Mouse (Mus musculus): ENCODE measurements at regions not wholly inside any gene's neighbourhood (a gene's known extent, or its start where the extent isn't known, plus 50 kb on each side); places are given as distances from the start of the nearest gene placed in this dataset. TPM values are rescaled to one million over a fixed set of nuclear protein-coding genes. Genes with fewer than 3 reads are reported as not detected.
"Not testable (repeated sequence)": the region's sequence is repeated elsewhere in the genome, so short reads cannot be mapped to it uniquely, and the experiment has no call there.

- Histone ChIP-seq H3K4me2 (replicated peaks; ENCODE audit: low read depth) (no peak overlapping the region), H3K9ac (ENCODE audit: low read length) (no peak overlapping the region), H3K36me3 (ENCODE audit: control insufficient read depth, insufficient read depth, low read length) (no peaks in the 10 kb centered on the region), H3K4me1 (replicated peaks; ENCODE audit: control insufficient read depth, insufficient read depth) (no peaks in the 10 kb centered on the region), H3K9me3 (ENCODE audit: control insufficient read depth, low read length) (no peaks in the 10 kb centered on the region), H3K4me3 (ENCODE audit: low read depth, low read length) (no peak overlapping the region), H3K27me3 (ENCODE audit: control insufficient read depth, insufficient read depth, low read length) (no peaks in the 10 kb centered on the region), H3K27ac (replicated peaks) (no peak overlapping the region)
- DNase-seq (ENCODE audit: low spot score), result no peak
- TF ChIP-seq EP300 (optimal IDR thresholded peaks at IDR 0.05) (no peak), CTCF (IDR thresholded peaks at IDR 0.05; ENCODE audit: low read depth) (no peak)
- ATAC-seq (ENCODE audit: low FRiP score, low TSS enrichment), result no peak
- 42% methylated on average over 4 of the region's 4 CpGs for WGBS
Measured at GRCm38 (mm10) chr8:97234551-97235107, 1346.3 kb upstream of the Got2 start.

- Histone ChIP-seq H3K27ac (replicated peaks) (no peak overlapping the region), H3K9me3 (ENCODE audit: control insufficient read depth, low read length) (no peaks in the 10 kb centered on the region), H3K4me1 (replicated peaks; ENCODE audit: control insufficient read depth, insufficient read depth) (no peaks in the 10 kb centered on the region), H3K4me3 (ENCODE audit: low read depth, low read length) (no peak overlapping the region), H3K4me2 (replicated peaks; ENCODE audit: low read depth) (no peak overlapping the region), H3K27me3 (ENCODE audit: control insufficient read depth, insufficient read depth, low read length) (no peaks in the 10 kb centered on the region), H3K36me3 (ENCODE audit: control insufficient read depth, insufficient read depth, low read length) (no peaks in the 10 kb centered on the region), H3K9ac (ENCODE audit: low read length) (no peak overlapping the region)
- 72% methylated on average over 2 of the region's 2 CpGs for WGBS
- ATAC-seq (ENCODE audit: low FRiP score, low TSS enrichment) (no peak), DNase-seq (ENCODE audit: low spot score) (no peak)
- TF ChIP-seq CTCF (IDR thresholded peaks at IDR 0.05; ENCODE audit: low read depth), result no peak
Measured at GRCm38 (mm10) chr8:97232619-97233376, 1344.5 kb upstream of the Got2 start.

GRCm38 (mm10) chr8:97231652-97232051 is 1343.3 kb upstream of the Got2 start:
- ATAC-seq (ENCODE audit: low FRiP score, low TSS enrichment) (no peak), DNase-seq (ENCODE audit: low spot score) (no peak)
- Histone ChIP-seq H3K4me2 (replicated peaks; ENCODE audit: low read depth) (no peak overlapping the region), H3K9me3 (ENCODE audit: control insufficient read depth, low read length) (no peaks in the 10 kb centered on the region), H3K4me1 (replicated peaks; ENCODE audit: control insufficient read depth, insufficient read depth) (no peaks in the 10 kb centered on the region), H3K9ac (ENCODE audit: low read length) (no peak overlapping the region), H3K4me3 (ENCODE audit: low read depth, low read length) (no peak overlapping the region), H3K27ac (replicated peaks) (no peak overlapping the region), H3K36me3 (ENCODE audit: control insufficient read depth, insufficient read depth, low read length) (no peaks in the 10 kb centered on the region), H3K27me3 (ENCODE audit: control insufficient read depth, insufficient read depth, low read length) (no peaks in the 10 kb centered on the region)
- TF ChIP-seq CTCF (IDR thresholded peaks at IDR 0.05; ENCODE audit: low read depth) (no peak), EP300 (optimal IDR thresholded peaks at IDR 0.05) (no peak)
- WGBS, result 78% methylated on average over 5 of the region's 5 CpGs

- H3K27ac ChIP-seq (replicated peaks), result no peak overlapping the region
- H3K9ac ChIP-seq (ENCODE audit: low read length), result no peak overlapping the region
- 85% methylated on average over 1 of the region's 1 CpGs for WGBS
- H3K36me3 ChIP-seq (ENCODE audit: control insufficient read depth, insufficient read depth, low read length), result no peaks in the 10 kb centered on the region
- no peak for DNase-seq (ENCODE audit: low spot score)
- no peak for ATAC-seq (ENCODE audit: low FRiP score, low TSS enrichment)
- no peak overlapping the region for H3K4me2 ChIP-seq (replicated peaks; ENCODE audit: low read depth)
- H3K4me1 ChIP-seq (replicated peaks; ENCODE audit: control insufficient read depth, insufficient read depth), result no peaks in the 10 kb centered on the region
- no peaks in the 10 kb centered on the region for H3K27me3 ChIP-seq (ENCODE audit: control insufficient read depth, insufficient read depth, low read length)
- H3K4me3 ChIP-seq (ENCODE audit: low read depth, low read length), result no peak overlapping the region
- no peaks in the 10 kb centered on the region for H3K9me3 ChIP-seq (ENCODE audit: control insufficient read depth, low read length)
- TF ChIP-seq CTCF (IDR thresholded peaks at IDR 0.05; ENCODE audit: low read depth) (no peak), EP300 (optimal IDR thresholded peaks at IDR 0.05) (no peak)
Measured at GRCm38 (mm10) chr8:97191806-97192205, 1303.5 kb upstream of the Got2 start.

- not testable (repeated sequence) for H3K9me3 ChIP-seq (ENCODE audit: control insufficient read depth, low read length); ATAC-seq (ENCODE audit: low FRiP score, low TSS enrichment); H3K27me3 ChIP-seq (ENCODE audit: control insufficient read depth, insufficient read depth, low read length); H3K27ac ChIP-seq (replicated peaks); H3K4me1 ChIP-seq (replicated peaks; ENCODE audit: control insufficient read depth, insufficient read depth); H3K4me3 ChIP-seq (ENCODE audit: low read depth, low read length); H3K36me3 ChIP-seq (ENCODE audit: control insufficient read depth, insufficient read depth, low read length); H3K4me2 ChIP-seq (replicated peaks; ENCODE audit: low read depth); H3K9ac ChIP-seq (ENCODE audit: low read length); DNase-seq (ENCODE audit: low spot score)
- WGBS, result 88% methylated on average over 13 of the region's 13 CpGs
Measured at GRCm38 (mm10) chr8:97183831-97184230, 1295.5 kb upstream of the Got2 start.

- H3K27ac ChIP-seq (replicated peaks); H3K9ac ChIP-seq (ENCODE audit: low read length); H3K9me3 ChIP-seq (ENCODE audit: control insufficient read depth, low read length); H3K4me1 ChIP-seq (replicated peaks; ENCODE audit: control insufficient read depth, insufficient read depth); H3K27me3 ChIP-seq (ENCODE audit: control insufficient read depth, insufficient read depth, low read length); H3K36me3 ChIP-seq (ENCODE audit: control insufficient read depth, insufficient read depth, low read length); ATAC-seq (ENCODE audit: low FRiP score, low TSS enrichment); DNase-seq (ENCODE audit: low spot score); H3K4me2 ChIP-seq (replicated peaks; ENCODE audit: low read depth); H3K4me3 ChIP-seq (ENCODE audit: low read depth, low read length): not testable (repeated sequence)
Measured at GRCm38 (mm10) chr8:97182456-97182855, 1294.1 kb upstream of the Got2 start.

Small RNA genes in the stretch of these regions (microRNA-seq; reads per million reads assigned to microRNA genes)
- not detected for gene Gm26399
